Mouse (Mus musculus): ENCODE data around the gene Mettl24. TPM values are rescaled to one million over a fixed set of nuclear protein-coding genes. Genes with fewer than 3 reads are reported as not detected.
"Not testable (repeated sequence)": the region's sequence is repeated elsewhere in the genome, so short reads cannot be mapped to it uniquely, and the experiment has no call there.

Mettl24 gene
- total RNA-seq, 2 experiments from 2014 or later, result 0.99 to 1.1 TPM

DNA sequence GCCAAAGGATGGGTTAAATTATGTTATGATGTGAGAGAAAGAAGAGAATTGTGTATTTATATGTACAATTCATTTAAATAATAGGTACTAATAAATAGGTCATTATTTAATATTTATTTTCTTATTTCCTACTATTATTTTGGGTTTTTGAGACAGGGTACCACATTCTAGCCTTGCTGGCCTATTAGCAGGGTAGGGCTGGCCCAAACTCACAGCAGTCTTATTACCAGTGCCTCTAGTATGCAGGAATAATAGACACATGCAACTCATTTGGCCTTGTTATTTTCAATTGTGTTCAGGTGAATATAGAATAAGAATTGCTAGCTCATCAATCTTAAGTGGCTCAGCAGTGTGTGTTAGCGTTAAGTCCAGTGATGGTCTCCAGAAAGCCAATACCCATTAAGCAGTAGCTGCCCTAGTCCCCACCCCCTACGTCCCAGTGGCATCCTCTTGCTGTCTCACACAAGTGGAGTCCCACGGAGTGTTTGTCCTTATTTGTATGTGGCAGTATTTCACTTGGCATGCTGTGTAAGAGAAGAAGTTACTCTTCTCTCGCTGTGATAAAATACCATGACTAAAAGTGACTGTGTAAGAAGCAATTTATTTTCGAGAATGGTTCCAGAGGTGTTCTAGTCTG lies 80.1 kb downstream of the Mettl24 start:
- DNase-seq (ENCODE audit: extremely low spot score in 1 of 2, low spot score in 2 of 2), result no peak
- intact Hi-C loops (cut with DNase I), result no loop called here

- DNase-seq (ENCODE audit: extremely low spot score in 1 of 2, low spot score in 2 of 2), result no peak
- intact Hi-C loops (cut with DNase I), result no loop called here
Measured at GRCm38 (mm10) chr10:40772266-40772665, 89.2 kb downstream of the Mettl24 start.

- intact Hi-C loops (cut with DNase I), result no loop called here
- peak in 1 of 2 experiments; percentile 56 for DNase-seq (ENCODE audit: extremely low spot score in 1 of 2, low spot score in 2 of 2)
Measured at GRCm38 (mm10) chr10:40775151-40775550, 92.1 kb downstream of the Mettl24 start.

- intact Hi-C loops (cut with DNase I), result no loop called here
- DNase-seq (ENCODE audit: extremely low spot score in 1 of 2, low spot score in 2 of 2), result no peak
Measured at GRCm38 (mm10) chr10:40775655-40776054, 92.6 kb downstream of the Mettl24 start.

- DNase-seq (ENCODE audit: extremely low spot score in 1 of 2, low spot score in 2 of 2), result no peak
- intact Hi-C loops (cut with DNase I), result no loop called here
Measured at GRCm38 (mm10) chr10:40777171-40777570, 94.1 kb downstream of the Mettl24 start.

DNA sequence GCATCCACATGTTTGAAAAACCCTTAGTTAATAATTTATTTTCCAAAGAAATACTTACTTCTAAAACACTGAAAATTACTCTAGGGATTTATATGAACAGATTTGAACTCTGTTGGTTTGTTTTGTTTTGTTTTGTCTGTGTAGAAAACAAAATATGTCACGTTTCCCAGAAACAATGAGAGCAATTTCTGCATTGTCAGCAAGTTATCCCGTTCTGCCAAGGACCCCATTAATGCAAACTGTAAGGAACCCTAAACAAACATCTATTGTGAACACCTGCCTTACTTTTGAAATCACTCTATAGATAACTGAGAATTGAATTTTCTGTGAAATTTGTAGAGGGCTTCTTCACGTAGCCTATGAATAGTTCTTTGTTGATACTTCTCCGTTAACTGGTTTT lies 95.4 kb downstream of the Mettl24 start:
- intact Hi-C loops (cut with DNase I), result no loop called here

GRCm38 (mm10) chr10:40790406-40790805 lies 107.3 kb downstream of the Mettl24 start:
- intact Hi-C loops (cut with DNase I), result no loop called here

More for the DNA sequence above, 95.4 kb downstream of the Mettl24 start:
- no peak for DNase-seq (ENCODE audit: extremely low spot score in 1 of 2, low spot score in 2 of 2)

DNA sequence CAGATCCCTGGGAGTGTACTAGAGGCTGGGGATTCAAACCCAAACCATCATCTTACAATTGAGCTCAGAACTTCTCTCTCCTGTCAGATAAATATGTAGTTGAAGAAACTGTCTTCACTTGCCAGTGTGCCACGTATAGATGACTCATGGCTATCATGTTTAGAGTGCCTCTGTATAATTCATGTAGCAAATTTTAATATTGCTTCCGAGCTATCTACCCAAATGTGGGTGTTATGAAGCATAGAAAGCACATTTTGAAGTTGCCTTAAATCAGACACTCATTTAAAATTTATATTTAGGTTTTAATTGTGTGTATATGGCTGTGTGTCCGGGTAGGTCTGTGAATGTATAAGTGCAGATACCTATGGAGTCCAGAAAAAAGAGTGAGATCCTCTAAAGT lies 109.0 kb downstream of the Mettl24 start:
- intact Hi-C loops (cut with DNase I), result no loop called here
- no peak for DNase-seq (ENCODE audit: extremely low spot score in 1 of 2, low spot score in 2 of 2)

More at GRCm38 (mm10) chr10:40790406-40790805, 107.3 kb downstream of the Mettl24 start:
- DNase-seq (ENCODE audit: extremely low spot score in 1 of 2, low spot score in 2 of 2), result no peak

- intact Hi-C loops (cut with DNase I), result no loop called here
- no peak for DNase-seq (ENCODE audit: extremely low spot score in 1 of 2, low spot score in 2 of 2)
Measured at GRCm38 (mm10) chr10:40805221-40805620, 122.1 kb downstream of the Mettl24 start.

- intact Hi-C loops (cut with DNase I), result no loop called here
- no peak for DNase-seq (ENCODE audit: extremely low spot score in 1 of 2, low spot score in 2 of 2)
Measured at GRCm38 (mm10) chr10:40806221-40806620, 123.1 kb downstream of the Mettl24 start.

- DNase-seq (ENCODE audit: extremely low spot score in 1 of 2, low spot score in 2 of 2); intact Hi-C loops (cut with DNase I): not testable (repeated sequence)
Measured at GRCm38 (mm10) chr10:40809411-40809910, 126.4 kb downstream of the Mettl24 start.

GRCm38 (mm10) chr10:40813627-40814026 lies 130.5 kb downstream of the Mettl24 start:
- intact Hi-C loops (cut with DNase I), result no loop called here
- no peak for DNase-seq (ENCODE audit: extremely low spot score in 1 of 2, low spot score in 2 of 2)

GRCm38 (mm10) chr10:40816471-40816870 lies 133.4 kb downstream of the Mettl24 start:
- intact Hi-C loops (cut with DNase I), result no loop called here
- no peak for DNase-seq (ENCODE audit: extremely low spot score in 1 of 2, low spot score in 2 of 2)

DNA sequence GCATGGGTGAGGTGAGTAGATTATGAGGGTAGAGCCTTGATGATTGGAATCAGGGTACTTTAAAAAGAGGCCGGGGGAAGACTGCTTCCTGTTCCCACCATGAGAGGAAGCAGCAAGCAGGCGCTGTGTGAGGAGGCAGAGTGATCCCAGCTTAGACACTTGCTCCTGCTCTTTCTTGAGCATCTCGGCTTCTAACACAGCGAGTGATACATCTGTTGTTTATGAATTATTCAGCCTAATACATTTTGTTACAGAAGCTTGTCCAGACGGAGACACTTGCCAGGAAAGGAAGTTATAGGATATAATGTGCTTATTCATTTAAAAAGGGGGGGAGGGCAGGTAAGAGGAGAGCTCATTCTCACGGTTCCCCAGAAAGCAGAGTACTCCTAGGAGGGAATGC lies 142.9 kb downstream of the Mettl24 start:
- intact Hi-C loops (cut with DNase I), result no loop called here
- DNase-seq (ENCODE audit: extremely low spot score in 1 of 2, low spot score in 2 of 2), result no peak

DNA sequence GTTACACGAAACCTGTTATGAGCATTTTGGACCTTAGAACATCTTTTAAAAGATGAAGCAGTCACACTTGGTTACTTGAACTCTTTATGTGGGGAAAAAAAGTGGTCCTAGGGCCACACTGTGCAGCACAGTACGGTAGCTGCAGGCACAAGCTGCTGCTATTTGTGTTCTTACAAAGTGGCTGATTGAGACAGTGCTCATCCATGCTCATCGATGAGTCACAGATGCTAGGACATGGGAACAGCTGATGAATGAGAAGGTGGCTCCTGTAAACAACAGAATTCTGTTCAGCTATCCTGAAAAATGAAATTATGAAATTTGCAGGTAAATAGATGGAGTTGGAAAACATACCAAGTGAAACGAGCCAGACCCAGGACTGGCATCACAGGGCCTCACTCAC lies 144.6 kb downstream of the Mettl24 start:
- intact Hi-C loops (cut with DNase I), result no loop called here

GRCm38 (mm10) chr10:40830312-40830711 lies 147.2 kb downstream of the Mettl24 start:
- intact Hi-C loops (cut with DNase I), result no loop called here
- no peak for DNase-seq (ENCODE audit: extremely low spot score in 1 of 2, low spot score in 2 of 2)

More for the DNA sequence above, 144.6 kb downstream of the Mettl24 start:
- DNase-seq (ENCODE audit: extremely low spot score in 1 of 2, low spot score in 2 of 2), result no peak

GRCm38 (mm10) chr10:40831267-40831666 lies 148.2 kb downstream of the Mettl24 start:
- intact Hi-C loops (cut with DNase I), result no loop called here
- DNase-seq (ENCODE audit: extremely low spot score in 1 of 2, low spot score in 2 of 2), result no peak

DNA sequence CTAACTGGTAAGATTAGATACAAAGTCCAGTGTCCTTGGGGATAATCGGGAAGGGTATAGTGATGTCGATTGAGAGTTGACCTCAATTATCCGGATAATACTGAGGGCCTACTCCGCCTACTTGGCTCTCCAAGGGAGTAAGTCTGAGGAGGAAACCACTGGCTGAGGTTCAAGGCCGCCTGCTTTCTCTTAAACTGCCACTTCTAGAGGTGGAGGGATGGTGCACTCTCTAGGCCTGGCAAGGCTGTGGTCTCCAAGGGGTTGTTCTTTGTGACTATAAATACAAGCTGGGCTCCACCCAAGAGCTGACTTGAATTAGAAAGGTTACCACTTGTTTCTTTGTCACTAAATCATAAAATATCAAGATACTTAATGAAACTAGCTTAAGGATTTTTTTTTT lies 157.0 kb downstream of the Mettl24 start:
- DNase-seq (ENCODE audit: extremely low spot score in 1 of 2, low spot score in 2 of 2), result no peak
- intact Hi-C loops (cut with DNase I), result loop anchor here (5.0 kb wide), 1 partner anchor 42 kb away; the partner anchor contains the start of genes Cdc40 and Wasf1

- intact Hi-C loops (cut with DNase I), result loop anchor here (5.0 kb wide), 1 partner anchor 38 kb away; the partner anchor contains the start of genes Cdc40 and Wasf1
- no peak for DNase-seq (ENCODE audit: extremely low spot score in 1 of 2, low spot score in 2 of 2)
Measured at GRCm38 (mm10) chr10:40843841-40844240, 160.8 kb downstream of the Mettl24 start.

DNA sequence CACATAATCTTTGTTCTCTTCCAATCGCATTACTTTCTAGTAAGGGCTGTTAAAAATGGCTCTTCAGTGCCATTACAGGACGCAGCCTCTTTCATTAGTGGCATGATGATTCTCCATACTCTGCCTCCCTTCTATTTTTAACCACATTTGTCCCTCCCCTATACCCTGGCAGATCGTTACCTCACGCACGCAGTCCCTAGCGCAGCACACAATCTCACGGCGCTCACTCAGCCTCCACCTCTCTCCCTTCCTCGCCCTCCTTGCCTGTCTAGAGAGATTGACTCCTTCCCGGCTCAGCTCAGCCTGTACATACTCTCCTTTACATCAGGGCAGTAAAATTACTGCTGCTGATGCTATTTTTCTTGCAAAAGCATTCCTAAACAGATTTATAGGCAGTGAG lies 161.5 kb downstream of the Mettl24 start:
- intact Hi-C loops (cut with DNase I), result loop anchor here (5.0 kb wide), 1 partner anchor 38 kb away; the partner anchor contains the start of genes Cdc40 and Wasf1
- no peak for DNase-seq (ENCODE audit: extremely low spot score in 1 of 2, low spot score in 2 of 2)

- DNase-seq (ENCODE audit: extremely low spot score in 1 of 2, low spot score in 2 of 2), result no peak
- intact Hi-C loops (cut with DNase I), result no loop called here
Measured at GRCm38 (mm10) chr10:40845626-40846025, 162.5 kb downstream of the Mettl24 start.
